Mouse (Mus musculus): Measurements from ENCODE around the gene Nsun6. TPM values are rescaled to one million over a fixed set of nuclear protein-coding genes. Genes with fewer than 3 reads are reported as not detected.

Nsun6 gene
- total and polyA plus RNA-seq, 2 experiments from 2014 or later: 12.4 to 13.7 TPM

DNA sequence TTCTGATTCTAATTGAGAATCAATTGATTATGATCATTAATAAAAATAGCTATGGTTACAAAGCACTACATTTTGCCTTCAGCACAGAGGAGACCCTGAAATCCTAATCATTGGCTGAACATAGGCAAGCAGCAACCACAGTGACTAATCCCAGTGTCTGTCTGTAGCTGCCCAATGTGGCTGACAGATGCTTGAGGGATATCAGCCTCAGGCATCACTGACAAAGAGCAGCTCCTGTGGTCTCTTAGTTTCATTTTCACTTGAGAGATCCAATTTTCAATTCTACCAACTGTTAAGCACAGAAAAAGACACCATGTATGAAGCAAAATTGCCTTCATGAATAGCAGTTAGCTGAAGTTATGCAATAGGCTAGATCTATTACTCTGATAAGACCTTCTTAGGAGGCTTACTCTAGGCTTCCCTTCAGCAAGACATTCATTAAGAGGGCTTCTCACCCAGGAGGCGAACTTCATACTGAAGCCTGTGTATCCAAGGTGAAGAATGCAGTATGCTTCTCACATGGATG, 93.8 kb downstream of the Nsun6 start:
- WGBS: 85% methylated on average over 1 of the region's 1 CpGs
- TF ChIP-seq CTCF (IDR thresholded peaks at IDR 0.05; ENCODE audit: low read depth): no peak
- Histone ChIP-seq H3K9me3 (ENCODE audit: low read length) (no peaks in the 10 kb centered on the region), H3K4me3 (ENCODE audit: low read depth, low read length) (no peak overlapping the region), H3K27ac (ENCODE audit: low read depth, low read length) (no peak overlapping the region), H3K36me3 (ENCODE audit: insufficient read depth) (no peaks in the 10 kb centered on the region), H3K9ac (no peak overlapping the region), H3K27me3 (ENCODE audit: insufficient read depth, low read length) (no peaks in the 10 kb centered on the region), H3K4me2 (ENCODE audit: low read depth) (no peak overlapping the region), H3K4me1 (ENCODE audit: insufficient read depth) (no peaks in the 10 kb centered on the region)
- no peak for ATAC-seq
- no peak for DNase-seq

DNA sequence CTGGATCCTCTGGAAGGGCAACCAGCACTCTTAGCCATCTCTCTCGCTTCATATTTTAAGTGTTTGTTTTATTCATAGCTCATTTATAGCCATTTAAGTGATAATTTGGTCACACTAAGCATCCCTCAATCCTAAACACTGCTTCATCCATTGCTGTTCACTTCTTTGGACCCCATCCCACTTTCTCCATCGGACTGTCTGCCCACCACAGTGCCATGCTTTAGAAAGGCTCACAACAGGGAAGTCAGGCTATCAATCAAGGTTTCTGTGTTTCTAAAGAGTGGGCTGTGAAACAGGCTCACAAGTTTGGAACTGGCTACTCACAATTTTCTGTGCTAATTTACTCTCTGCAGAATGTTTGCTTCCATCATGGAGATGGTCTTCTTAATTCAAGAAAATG, 101.8 kb downstream of the Nsun6 start:
- no peak for TF ChIP-seq CTCF (IDR thresholded peaks at IDR 0.05; ENCODE audit: low read depth)
- Histone ChIP-seq H3K27me3 (ENCODE audit: insufficient read depth, low read length) (no peaks in the 10 kb centered on the region), H3K27ac (ENCODE audit: low read depth, low read length) (no peak overlapping the region), H3K36me3 (ENCODE audit: insufficient read depth) (no peaks in the 10 kb centered on the region), H3K4me2 (ENCODE audit: low read depth) (no peak overlapping the region), H3K9me3 (ENCODE audit: low read length) (no peaks in the 10 kb centered on the region), H3K4me3 (ENCODE audit: low read depth, low read length) (no peak overlapping the region), H3K4me1 (ENCODE audit: insufficient read depth) (no peaks in the 10 kb centered on the region), H3K9ac (no peak overlapping the region)
- no peak for ATAC-seq
- peak; percentile 0 for DNase-seq
- WGBS: 39% methylated on average over 2 of the region's 2 CpGs

Other genes starting within 250 kb of the Nsun6 start
- 32.4 and 41.1 TPM in 2 replicates for gene Arl5b, start 5.7 kb downstream of the Nsun6 start, total RNA-seq (2014; rRNA removed)
- gene Arl5b, start 5.7 kb downstream of the Nsun6 start, polyA plus RNA-seq (2015; fragmentation: Nextera tagmentation; extraction: Ambion mirVana): 8.2 and 13.1 TPM in 2 replicates

Measured in forebrain, postnatal 0 days (tissue).